In the genomic region with DNA sequence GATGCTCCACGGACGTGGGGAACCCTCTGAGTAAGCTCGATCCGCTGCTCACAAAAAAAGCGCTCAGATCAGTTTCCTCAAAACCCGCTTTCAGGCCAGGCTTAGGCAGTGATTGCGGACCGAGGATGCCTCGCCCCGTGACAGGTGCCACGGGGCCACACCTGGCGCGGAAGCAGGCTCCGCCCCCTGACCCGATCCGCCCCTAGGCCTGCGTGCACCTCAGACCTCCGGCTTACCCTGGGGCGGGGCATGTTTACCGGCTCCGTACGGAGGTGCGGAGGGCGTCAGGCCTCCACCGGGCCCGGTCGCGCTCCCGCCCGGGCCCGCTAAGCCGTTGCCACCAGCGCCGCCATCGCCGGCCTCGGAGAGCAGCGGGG, we compare ENCODE assay signal across 8 mouse cellular contexts. TPM values are rescaled to one million over a fixed set of nuclear protein-coding genes. Genes with fewer than 3 reads are reported as not detected.
DNase-seq lines count a peak whose midpoint lies in the region; ATAC-seq and TF ChIP-seq lines count a peak whose summit lies in the region.

No protein-coding gene starts in this region.

- H3K4me1 ChIP-seq in limb, embryonic 13.5 days = peaks cover 30% of the 10 kb centered on the region
- H3K4me1 ChIP-seq in midbrain, embryonic 12.5 days = peaks cover 32% of the 10 kb centered on the region
- H3K4me1 ChIP-seq in testis, adult 2 months (ENCODE audit: control insufficient read depth, insufficient read depth, low read length) = peaks cover 5% of the 10 kb centered on the region

- peak overlapping the region; percentile 89 for H3K4me2 ChIP-seq in limb, embryonic 13.5 days (replicated peaks)
- H3K4me2 ChIP-seq in midbrain, embryonic 12.5 days (replicated peaks) = peak overlapping the region; percentile 75

- peak overlapping the region; percentile 98 for H3K4me3 ChIP-seq in limb, embryonic 13.5 days
- peak overlapping the region; percentile 96 for H3K4me3 ChIP-seq in midbrain, embryonic 12.5 days
- peak overlapping the region; percentile 84 for H3K4me3 ChIP-seq in testis, adult 2 months (ENCODE audit: control insufficient read depth, low read depth, low read length)

- peak; percentile 28 for ATAC-seq in limb, embryonic 13.5 days (ENCODE audit: low FRiP score, low read depth)
- peak; percentile 46 for ATAC-seq in midbrain, embryonic 12.5 days (ENCODE audit: low FRiP score, low read depth)

- peak overlapping the region; percentile 99 for H3K9ac ChIP-seq in limb, embryonic 13.5 days
- peak overlapping the region; percentile 96 for H3K9ac ChIP-seq in midbrain, embryonic 12.5 days (replicated peaks)

- TF ChIP-seq CTCF in testis, adult 2 months (IDR thresholded peaks at IDR 0.05; ENCODE audit: control insufficient read depth, insufficient read depth, insufficient replicate concordance, low read depth, low read length) = no peak

- DNase-seq in cerebellum, adult 9-10 months = peak; percentile 86
- DNase-seq in cerebellum, postnatal 4 days (ENCODE audit: low spot score in 2 of 2) = no peak
- peak; percentile 68 for DNase-seq in thymus, postnatal 0 days (ENCODE audit: low spot score)
- DNase-seq in thymus, postnatal 25 days = no peak
- DNase-seq in frontal cortex, adult 2 months (ENCODE audit: extremely low spot score in 1 of 2, low spot score in 1 of 2) = peak; percentile 22 to 47

- no peak for TF ChIP-seq POLR2A in testis, adult 2 months (IDR thresholded peaks at IDR 0.05; ENCODE audit: control insufficient read depth, low read depth, low read length)

- H3K36me3 ChIP-seq in limb, embryonic 13.5 days = peaks cover 37% of the 10 kb centered on the region
- peaks cover 36% of the 10 kb centered on the region for H3K36me3 ChIP-seq in midbrain, embryonic 12.5 days
- no peaks in the 10 kb centered on the region for H3K36me3 ChIP-seq in testis, adult 2 months (ENCODE audit: control insufficient read depth, insufficient read depth, low read length)

- no peaks in the 10 kb centered on the region for H3K9me3 ChIP-seq in limb, embryonic 13.5 days
- no peaks in the 10 kb centered on the region for H3K9me3 ChIP-seq in midbrain, embryonic 12.5 days

- H3K27me3 ChIP-seq in limb, embryonic 13.5 days = no peaks in the 10 kb centered on the region
- no peaks in the 10 kb centered on the region for H3K27me3 ChIP-seq in midbrain, embryonic 12.5 days
- H3K27me3 ChIP-seq in testis, adult 2 months (ENCODE audit: control insufficient read depth, insufficient read depth, low read length) = no peaks in the 10 kb centered on the region

- peak overlapping the region; percentile 76; the same call in 1 of the 2 replicates for H3K27ac ChIP-seq in limb, embryonic 13.5 days
- peak overlapping the region; percentile 84 for H3K27ac ChIP-seq in midbrain, embryonic 12.5 days (replicated peaks)
- H3K27ac ChIP-seq in testis, adult 2 months (ENCODE audit: control insufficient read depth, insufficient read depth, low read depth, low read length) = peak overlapping the region; percentile 88

- WGBS in limb, embryonic 13.5 days = under 1% methylated on average over 37 of the region's 38 CpGs
- WGBS in midbrain, embryonic 12.5 days = under 1% methylated on average over 38 of the region's 38 CpGs

RNA-seq across cellular contexts. Expression of a gene that starts 0.3 kb away (rescaled TPM):
- polyA plus RNA-seq in thymus, postnatal 0 days (2015; fragmentation: Nextera tagmentation; extraction: Ambion mirVana) = 42.3 and 45.5 TPM in 2 replicates
- polyA plus RNA-seq in frontal cortex, adult 2 months (2012; rRNA removed) = 156 and 184 TPM in 2 replicates
- 46.8 and 47.4 TPM in 2 replicates for polyA plus RNA-seq in limb, embryonic 13.5 days (2015; fragmentation: Nextera tagmentation; extraction: Ambion mirVana)
- 68.3 and 72.8 TPM in 2 replicates for polyA plus RNA-seq in midbrain, embryonic 12.5 days (2016; fragmentation: Nextera tagmentation; extraction: Ambion mirVana)
- 35.1 and 48.1 TPM in 2 replicates for polyA plus RNA-seq in testis, adult 2 months (2012; rRNA removed)

RNA-seq across cellular contexts. Expression of a gene that starts 0.5 kb away (rescaled TPM):
- 54.2 and 60.6 TPM in 2 replicates for polyA plus RNA-seq in thymus, postnatal 0 days (2015; fragmentation: Nextera tagmentation; extraction: Ambion mirVana)
- polyA plus RNA-seq in frontal cortex, adult 2 months (2012; rRNA removed) = 27.2 and 30.1 TPM in 2 replicates
- polyA plus RNA-seq in limb, embryonic 13.5 days (2015; fragmentation: Nextera tagmentation; extraction: Ambion mirVana) = 51.6 and 56.9 TPM in 2 replicates
- 50.0 and 50.1 TPM in 2 replicates for polyA plus RNA-seq in midbrain, embryonic 12.5 days (2016; fragmentation: Nextera tagmentation; extraction: Ambion mirVana)
- 5.6 and 5.8 TPM in 2 replicates for polyA plus RNA-seq in testis, adult 2 months (2012; rRNA removed)

RNA-seq across cellular contexts. Expression of a gene that starts 5.6 kb away (rescaled TPM):
- 165 and 184 TPM in 2 replicates for polyA plus RNA-seq in thymus, postnatal 0 days (2015; fragmentation: Nextera tagmentation; extraction: Ambion mirVana)
- polyA plus RNA-seq in frontal cortex, adult 2 months (2012; rRNA removed) = 60.2 and 60.5 TPM in 2 replicates
- polyA plus RNA-seq in limb, embryonic 13.5 days (2015; fragmentation: Nextera tagmentation; extraction: Ambion mirVana) = 286 and 290 TPM in 2 replicates
- 321 and 333 TPM in 2 replicates for polyA plus RNA-seq in midbrain, embryonic 12.5 days (2016; fragmentation: Nextera tagmentation; extraction: Ambion mirVana)
- 31.1 and 33.9 TPM in 2 replicates for polyA plus RNA-seq in testis, adult 2 months (2012; rRNA removed)

RNA-seq across cellular contexts. Expression of a gene that starts 5.7 kb away (rescaled TPM):
- polyA plus RNA-seq in thymus, postnatal 0 days (2015; fragmentation: Nextera tagmentation; extraction: Ambion mirVana) = 111 and 123 TPM in 2 replicates
- polyA plus RNA-seq in frontal cortex, adult 2 months (2012; rRNA removed) = 66.7 and 70.0 TPM in 2 replicates
- polyA plus RNA-seq in limb, embryonic 13.5 days (2015; fragmentation: Nextera tagmentation; extraction: Ambion mirVana) = 177 and 184 TPM in 2 replicates
- polyA plus RNA-seq in midbrain, embryonic 12.5 days (2016; fragmentation: Nextera tagmentation; extraction: Ambion mirVana) = 141 and 147 TPM in 2 replicates
- polyA plus RNA-seq in testis, adult 2 months (2012; rRNA removed) = 52.9 and 58.1 TPM in 2 replicates

RNA-seq across cellular contexts. Expression of a gene that starts 14.0 kb away (rescaled TPM):
- not detected in 2 replicates for polyA plus RNA-seq in thymus, postnatal 0 days (2015; fragmentation: Nextera tagmentation; extraction: Ambion mirVana)
- 25.7 and 37.9 TPM in 2 replicates for polyA plus RNA-seq in frontal cortex, adult 2 months (2012; rRNA removed)
- polyA plus RNA-seq in limb, embryonic 13.5 days (2015; fragmentation: Nextera tagmentation; extraction: Ambion mirVana) = not detected in 2 replicates
- polyA plus RNA-seq in midbrain, embryonic 12.5 days (2016; fragmentation: Nextera tagmentation; extraction: Ambion mirVana) = not detected in 2 replicates
- polyA plus RNA-seq in testis, adult 2 months (2012; rRNA removed) = 4.8 and 5.5 TPM in 2 replicates

Comparison
In these comparisons a context has a peak if more than half of its experiments do, and no peak if none do; other contexts are left out.
1. DNase-seq: peak in cerebellum, adult 9-10 months (single experiment), thymus, postnatal 0 days (single experiment) and frontal cortex, adult 2 months (2 of 2); none in cerebellum, postnatal 4 days (0 of 2) and thymus, postnatal 25 days (single experiment).
2. Peak in every context shown above with its lines, with median percentiles within 50 percentile points of each other: H3K27ac ChIP-seq and H3K4me3 ChIP-seq.